Mouse (Mus musculus) heart, adult 9 months (tissue): ENCODE measurements around the gene C1qtnf1.

Source experiments
- DNase-seq, 2 experiments: peaks; one replicate each; pipeline ENCODE4 v3.0.0; 2022; ENCODE audit warnings: low spot score in 2 of 2

C1qtnf1 gene

GRCm38 (mm10) chr11:118473161-118473560, 45.2 kb downstream of the C1qtnf1 start:
- DNase-seq: no peak

- DNase-seq: no peak
Measured at GRCm38 (mm10) chr11:118473842-118474500, 46.0 kb downstream of the C1qtnf1 start.

- DNase-seq: no peak
Measured at GRCm38 (mm10) chr11:118475496-118476083, 47.6 kb downstream of the C1qtnf1 start.

- peak; percentile 98 for DNase-seq
Measured at GRCm38 (mm10) chr11:118476396-118477373, 48.7 kb downstream of the C1qtnf1 start, which contains the start of gene Engase. TSS of gene Engase (plus strand) at chr11:118476829.

GRCm38 (mm10) chr11:118479776-118480175, 51.8 kb downstream of the C1qtnf1 start:
- DNase-seq: peak; percentile 29 to 58

GRCm38 (mm10) chr11:118481231-118481630, 53.2 kb downstream of the C1qtnf1 start:
- DNase-seq: no peak

GRCm38 (mm10) chr11:118481751-118482150, 53.7 kb downstream of the C1qtnf1 start:
- DNase-seq: no peak

GRCm38 (mm10) chr11:118484169-118484568, 56.2 kb downstream of the C1qtnf1 start:
- no peak for DNase-seq

GRCm38 (mm10) chr11:118485338-118485737, 57.3 kb downstream of the C1qtnf1 start:
- no peak for DNase-seq

- no peak for DNase-seq
Measured at GRCm38 (mm10) chr11:118485780-118486179, 57.8 kb downstream of the C1qtnf1 start.

- no peak for DNase-seq
Measured at GRCm38 (mm10) chr11:118486281-118486680, 58.3 kb downstream of the C1qtnf1 start.

GRCm38 (mm10) chr11:118486881-118487772, 59.1 kb downstream of the C1qtnf1 start:
- no peak for DNase-seq

GRCm38 (mm10) chr11:118488191-118488906, 60.3 kb downstream of the C1qtnf1 start:
- DNase-seq: no peak

- no peak for DNase-seq
Measured at GRCm38 (mm10) chr11:118488907-118489270, 60.9 kb downstream of the C1qtnf1 start.

- DNase-seq: peak; percentile 48 to 76
Measured at GRCm38 (mm10) chr11:118490566-118491218, 62.7 kb downstream of the C1qtnf1 start.

- no peak for DNase-seq
Measured at GRCm38 (mm10) chr11:118491230-118491629, 63.2 kb downstream of the C1qtnf1 start.

GRCm38 (mm10) chr11:118493458-118493857, 65.5 kb downstream of the C1qtnf1 start:
- DNase-seq: no peak

GRCm38 (mm10) chr11:118494001-118494737, 66.2 kb downstream of the C1qtnf1 start:
- no peak for DNase-seq

- no peak for DNase-seq
Measured at GRCm38 (mm10) chr11:118495065-118495464, 67.1 kb downstream of the C1qtnf1 start.
